Mouse (Mus musculus): Measurements from ENCODE around the gene Necab2.

DNA sequence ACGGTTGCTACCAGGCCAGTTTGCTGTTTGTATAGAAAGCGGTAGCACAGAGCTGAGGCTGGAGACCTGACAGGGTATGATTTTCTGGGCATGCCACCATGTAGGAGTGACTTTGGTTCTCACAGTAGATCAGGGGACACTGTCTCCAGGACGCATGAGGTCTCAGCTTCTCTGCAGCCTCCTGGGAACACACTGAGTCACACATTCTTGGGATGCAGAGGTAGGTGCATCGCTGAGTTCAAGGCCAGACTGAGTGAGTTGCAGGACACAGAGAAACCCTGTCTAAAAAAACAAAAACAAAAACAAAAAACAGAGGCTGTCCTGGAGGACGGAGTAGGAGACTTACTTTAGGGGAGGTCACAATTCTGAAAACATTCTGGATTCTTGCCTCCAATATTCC is 6.4 kb downstream of the Necab2 start:
- no peak for TF ChIP-seq CTCF (IDR thresholded peaks at IDR 0.05; ENCODE audit: control insufficient read depth, insufficient read depth, low read length)
- no peak for TF ChIP-seq POLR2A (IDR thresholded peaks at IDR 0.05; ENCODE audit: borderline replicate concordance, control insufficient read depth, low read depth, low read length)

All from bone marrow, adult 2 months (tissue).